Mouse (Mus musculus) spleen, adult 2 months (tissue): ENCODE measurements at regions not wholly inside any gene's neighbourhood (a gene's known extent, or its start where the extent isn't known, plus 50 kb on each side); places are given as distances from the start of the nearest gene placed in this dataset.
A peak's percentile ranks its signal among the peaks of the same experiment; 100 is the strongest.

Source experiments
- DNase-seq, 2 experiments: peaks; one replicate each; pipeline versions ENCODE4 v3.0.0 to v3.0.0-alpha.2; 2012 to 2021; ENCODE audit warnings: low spot score in 2 of 2, low read depth in 1 of 2
- H3K27ac ChIP-seq: fragments of 200-500 bp; 2 replicates; pipeline ENCODE4 v1.5.1; 2012; ENCODE audit warnings: low read length, inconsistent platforms; ENCODE audit not compliant: insufficient read depth
- H3K27me3 ChIP-seq: fragments of 200-500 bp; 2 replicates; pipeline ENCODE4 v1.6.1; 2012; ENCODE audit warnings: mild to moderate bottlenecking, moderate library complexity, low read length, inconsistent platforms; ENCODE audit not compliant: control insufficient read depth, insufficient read depth
- H3K36me3 ChIP-seq: fragments of 200-500 bp; 2 replicates; pipeline ENCODE4 v1.6.1; 2012; ENCODE audit warnings: mild to moderate bottlenecking, low read length, inconsistent platforms; ENCODE audit not compliant: control insufficient read depth, insufficient read depth
- H3K4me1 ChIP-seq: fragments of 200-500 bp; 2 replicates; pipeline ENCODE4 v1.6.1; 2011; ENCODE audit warnings: inconsistent platforms; ENCODE audit not compliant: control insufficient read depth, insufficient read depth, insufficient read length
- H3K4me3 ChIP-seq: fragments of 200-500 bp; 2 replicates; pipeline ENCODE4 v1.5.1; 2011; ENCODE audit warnings: mild to moderate bottlenecking, inconsistent platforms; ENCODE audit not compliant: insufficient read depth, insufficient read length; ENCODE audit errors: extremely low read depth
- CTCF ChIP-seq: fragments of 200-500 bp; IDR thresholded peaks from 2 replicates; pipeline ENCODE4 v1.5.1; 2011; ENCODE audit warnings: mild to moderate bottlenecking, inconsistent platforms; ENCODE audit not compliant: insufficient read depth, insufficient read length, insufficient replicate concordance; ENCODE audit errors: extremely low read depth
- POLR2A ChIP-seq: fragments of 200-500 bp; IDR thresholded peaks from 2 replicates; pipeline ENCODE4 v1.6.1; 2011; ENCODE audit warnings: low read depth, low read length, inconsistent platforms
- WGBS: fragments of 180-500 bp; shearing (Covaris S2); methylation state at CpG from one replicate; pipeline ENCODE4 v1.1.7; 2018; 5-methylcytosine and 5-hydroxymethylcytosine counted together

DNA sequence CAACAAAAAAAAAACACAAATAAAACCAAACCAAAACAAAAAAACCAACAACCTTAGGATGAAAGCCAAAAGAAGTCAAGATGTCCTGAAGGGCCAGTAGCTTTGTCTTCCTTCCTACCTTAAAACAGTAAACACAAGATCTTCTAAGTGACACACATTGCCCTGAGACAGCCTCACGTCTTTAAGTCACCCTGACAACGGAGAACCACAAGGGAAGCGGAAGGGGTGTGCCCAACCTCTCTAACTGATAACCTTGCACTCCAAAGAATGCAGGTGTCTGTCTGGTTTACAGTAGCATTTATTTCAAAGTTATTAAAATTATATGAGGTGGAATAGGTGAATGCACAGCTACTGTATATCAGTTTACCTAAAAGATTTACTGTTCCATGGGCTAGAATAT lies 105.7 kb upstream of the Pcgf5 start:
- Histone ChIP-seq H3K36me3 (no peaks in the 10 kb centered on the region), H3K27me3 (no peaks in the 10 kb centered on the region), H3K4me3 (no peak overlapping the region), H3K27ac (no peak overlapping the region), H3K4me1 (no peaks in the 10 kb centered on the region)
- 21% methylated on average over 3 of the region's 3 CpGs for WGBS
- peak; percentile 15 to 49 for DNase-seq
- TF ChIP-seq CTCF (no peak), POLR2A (no peak)

DNA sequence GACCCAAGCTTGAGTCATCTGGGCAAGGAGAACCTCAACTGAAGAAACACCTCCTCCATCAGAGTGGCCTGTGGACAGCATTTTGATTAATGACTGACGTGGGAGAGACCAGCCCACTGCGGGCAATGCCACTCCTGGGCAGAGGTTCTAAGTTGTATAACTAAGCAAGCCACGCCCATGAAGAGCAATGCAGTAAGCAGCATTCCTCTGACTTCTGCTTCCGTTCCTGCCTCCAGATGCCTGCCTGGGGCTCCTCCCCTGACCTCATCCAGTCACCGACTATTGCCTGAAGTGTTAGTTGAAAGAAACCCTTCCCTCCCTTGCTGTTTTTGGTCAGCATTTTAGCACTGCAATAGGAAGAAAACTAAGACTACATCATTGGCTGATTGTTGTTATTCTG lies 105.2 kb upstream of the Pcgf5 start:
- H3K4me3 ChIP-seq: no peak overlapping the region
- no peaks in the 10 kb centered on the region for H3K36me3 ChIP-seq
- 69% methylated on average over 5 of the region's 5 CpGs for WGBS
- H3K27me3 ChIP-seq: no peaks in the 10 kb centered on the region
- DNase-seq: no peak
- H3K27ac ChIP-seq: peak overlapping the region; percentile 45
- no peak for TF ChIP-seq CTCF
- no peak for TF ChIP-seq POLR2A
- H3K4me1 ChIP-seq: no peaks in the 10 kb centered on the region

DNA sequence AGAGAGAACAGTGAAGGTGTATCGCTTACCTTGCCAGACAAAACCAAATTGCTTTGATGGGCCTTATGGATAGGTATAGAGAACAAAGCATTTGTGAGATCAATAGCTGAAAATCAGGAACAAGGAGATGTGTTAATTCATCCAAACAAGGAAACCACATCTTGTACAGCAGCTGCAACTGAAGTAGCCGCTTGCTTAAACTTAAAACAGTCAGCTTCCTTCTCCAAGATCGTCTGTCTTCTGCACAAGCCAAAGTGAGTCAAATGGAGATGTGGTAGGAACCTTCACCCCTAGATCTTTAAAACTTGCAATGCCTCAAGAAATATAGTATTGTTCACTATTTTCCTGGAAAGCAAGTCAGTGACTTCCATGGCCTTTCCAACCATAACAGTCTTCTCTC lies 95.6 kb upstream of the Pcgf5 start:
- DNase-seq: no peak
- Histone ChIP-seq H3K27me3 (no peaks in the 10 kb centered on the region), H3K27ac (no peak overlapping the region), H3K4me1 (no peaks in the 10 kb centered on the region), H3K36me3 (no peaks in the 10 kb centered on the region), H3K4me3 (no peak overlapping the region)
- WGBS: 52% methylated on average over 3 of the region's 3 CpGs
- TF ChIP-seq CTCF (no peak), POLR2A (no peak)

DNA sequence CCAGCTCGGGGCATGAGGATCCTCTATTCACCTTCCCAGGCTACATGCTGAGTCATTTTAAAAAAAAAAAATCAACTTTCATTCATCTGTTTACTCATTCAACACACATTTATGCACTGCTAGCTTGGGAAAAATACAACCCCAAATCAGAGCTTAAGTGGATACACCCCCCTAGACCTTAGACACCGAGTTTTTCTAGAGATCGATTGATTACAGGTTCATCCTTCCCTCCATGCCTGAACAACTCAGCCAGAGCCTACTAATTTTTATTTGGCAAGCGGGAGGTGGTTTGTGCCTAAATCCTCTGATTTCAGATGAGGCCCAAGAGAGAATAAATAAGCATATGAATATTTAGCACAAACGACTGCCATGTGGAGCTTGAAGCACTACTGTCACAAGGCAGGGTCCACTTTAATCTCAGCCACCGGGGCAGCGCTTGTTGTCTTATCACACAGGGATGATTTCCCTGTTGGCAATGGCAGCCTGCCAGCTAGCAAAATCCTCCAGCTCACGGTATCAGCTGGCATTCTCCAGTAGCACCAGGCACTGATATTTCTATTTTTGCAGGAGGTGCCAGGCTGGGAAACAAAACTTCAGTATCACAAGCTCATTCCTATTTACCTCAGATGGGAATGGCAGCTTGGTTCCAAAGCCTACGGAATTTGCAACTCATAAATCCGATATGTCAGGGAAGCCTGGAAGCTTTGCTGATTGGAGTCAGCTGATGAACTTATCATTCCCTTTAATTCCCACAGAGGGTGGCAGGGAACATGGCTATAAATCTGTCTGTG lies 90.2 kb upstream of the Pcgf5 start:
- 78% methylated on average over 10 of the region's 10 CpGs for WGBS
- DNase-seq: no peak
- Histone ChIP-seq H3K27ac (no peak overlapping the region), H3K27me3 (no peaks in the 10 kb centered on the region), H3K4me1 (no peaks in the 10 kb centered on the region), H3K4me3 (no peak overlapping the region), H3K36me3 (no peaks in the 10 kb centered on the region)
- TF ChIP-seq CTCF (no peak), POLR2A (no peak)

DNA sequence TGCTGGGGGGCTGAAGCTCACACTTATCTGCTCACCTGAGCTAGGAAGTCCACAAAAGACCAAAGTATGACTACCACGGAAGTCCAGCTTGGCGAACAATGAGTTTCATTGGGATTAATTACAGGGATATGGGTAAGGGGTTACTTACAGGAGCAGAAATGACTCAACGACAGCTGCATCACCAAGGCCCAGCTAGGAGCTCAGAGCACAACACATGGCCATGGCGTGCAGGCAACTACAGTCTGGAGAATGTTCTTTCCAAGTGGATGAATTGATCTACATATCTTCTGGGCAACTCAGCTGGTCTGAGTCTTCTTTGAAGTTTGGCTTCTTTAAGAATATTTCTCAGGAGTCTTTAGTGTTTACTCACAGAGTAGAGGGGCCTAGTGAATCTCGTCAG lies 86.3 kb upstream of the Pcgf5 start:
- Histone ChIP-seq H3K4me3 (no peak overlapping the region), H3K4me1 (peaks cover 8% of the 10 kb centered on the region), H3K27me3 (no peaks in the 10 kb centered on the region), H3K36me3 (no peaks in the 10 kb centered on the region), H3K27ac (no peak overlapping the region)
- TF ChIP-seq CTCF: no peak
- 86% methylated on average over 5 of the region's 5 CpGs for WGBS
- no peak for DNase-seq

DNA sequence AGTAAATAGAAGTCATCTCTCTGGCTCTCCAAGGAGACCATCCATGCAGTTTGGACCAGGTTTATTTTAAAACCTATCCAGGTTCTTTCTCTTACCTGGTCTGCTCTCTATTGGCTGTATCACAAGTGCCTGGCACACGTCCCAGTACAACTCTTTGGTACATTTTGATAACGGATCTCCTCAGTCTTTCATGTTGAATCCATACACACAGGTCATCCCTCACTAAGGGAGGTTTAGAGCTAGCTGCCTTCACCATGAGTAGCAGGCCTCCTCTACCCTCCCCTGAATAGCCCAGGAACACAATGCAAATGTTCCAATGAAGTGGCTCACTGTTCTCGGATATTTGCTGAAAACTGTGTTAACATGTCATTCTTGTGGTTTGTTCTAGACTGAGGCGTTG lies 84.2 kb upstream of the Pcgf5 start:
- no peak for TF ChIP-seq CTCF
- no peak for TF ChIP-seq POLR2A
- Histone ChIP-seq H3K27ac (no peak overlapping the region), H3K4me1 (peaks cover 8% of the 10 kb centered on the region), H3K36me3 (no peaks in the 10 kb centered on the region), H3K4me3 (no peak overlapping the region), H3K27me3 (no peaks in the 10 kb centered on the region)
- DNase-seq: no peak
- 83% methylated on average over 4 of the region's 4 CpGs for WGBS

DNA sequence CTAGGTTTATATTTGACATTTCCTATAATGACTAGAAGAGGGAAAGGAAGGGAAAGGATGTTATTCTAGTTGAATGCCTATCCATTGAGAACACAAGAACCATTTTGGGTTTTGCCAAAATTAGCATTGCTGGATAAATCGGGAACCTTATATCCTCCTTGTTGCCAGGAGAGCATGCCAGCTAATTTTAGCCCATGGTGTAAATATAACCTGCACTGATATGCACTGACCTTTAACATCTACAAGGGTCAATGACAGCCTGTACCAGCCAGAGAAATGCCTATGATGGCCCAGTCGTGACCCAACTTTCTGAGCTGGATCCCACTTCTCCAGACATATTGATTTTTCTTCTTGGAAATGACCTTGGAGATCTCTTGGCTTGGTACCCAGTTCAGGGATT lies 83.7 kb upstream of the Pcgf5 start:
- Histone ChIP-seq H3K27me3 (no peaks in the 10 kb centered on the region), H3K4me3 (no peak overlapping the region), H3K36me3 (no peaks in the 10 kb centered on the region), H3K4me1 (peaks cover 8% of the 10 kb centered on the region), H3K27ac (no peak overlapping the region)
- no peak for DNase-seq
- TF ChIP-seq CTCF (no peak), POLR2A (no peak)
- 87% methylated on average over 2 of the region's 2 CpGs for WGBS
